Mouse (Mus musculus) kidney, adult 2 months (tissue): Measurements from ENCODE around the gene Hdac4. TPM values are rescaled to one million over a fixed set of nuclear protein-coding genes. Genes with fewer than 3 reads are reported as not detected.

Experiments
- DNase-seq: peaks from one replicate; pipeline ENCODE4 v3.0.0; 2021
- H3K27ac ChIP-seq: fragments of 200-500 bp; 2 replicates; pipeline ENCODE4 v1.5.1; 2012; ENCODE audit warnings: low read depth, low read length, control low read depth, inconsistent platforms; ENCODE audit not compliant: insufficient read depth
- H3K27me3 ChIP-seq: fragments of 200-500 bp; replicated peaks from 2 replicates; pipeline ENCODE4 v1.6.1; 2012; ENCODE audit warnings: mild to moderate bottlenecking, moderate library complexity, low read length, inconsistent platforms; ENCODE audit not compliant: control insufficient read depth, insufficient read depth
- H3K36me3 ChIP-seq: fragments of 200-500 bp; 2 replicates; pipeline ENCODE4 v1.6.1; 2012; ENCODE audit warnings: mild to moderate bottlenecking, moderate library complexity, low read length, inconsistent platforms; ENCODE audit not compliant: control insufficient read depth, insufficient read depth
- H3K4me1 ChIP-seq: fragments of 200-500 bp; 2 replicates; pipeline ENCODE4 v1.6.1; 2011; ENCODE audit warnings: low read length; ENCODE audit not compliant: control insufficient read depth, insufficient read depth
- H3K4me3 ChIP-seq: fragments of 200-500 bp; 2 replicates; pipeline ENCODE4 v1.5.1; 2011; ENCODE audit warnings: mild to moderate bottlenecking, low read depth, low read length, control low read depth; ENCODE audit not compliant: insufficient read depth
- CTCF ChIP-seq: fragments of 200-500 bp; conservative IDR thresholded peaks from 2 replicates; pipeline ENCODE4 v1.5.1; 2011; ENCODE audit warnings: low read depth, mild to moderate bottlenecking, control low read depth, low read length, moderate library complexity, mixed read lengths; ENCODE audit not compliant: insufficient read depth, insufficient read length
- POLR2A ChIP-seq: fragments of 200-500 bp; IDR thresholded peaks from one replicate; pipeline ENCODE4 v1.6.1; 2011; ENCODE audit warnings: low read depth, low read length, control low read depth
- WGBS: fragments of 180-500 bp; shearing (Covaris S2); methylation state at CpG from one replicate; pipeline ENCODE4 v1.1.7; 2018; 5-methylcytosine and 5-hydroxymethylcytosine counted together
- polyA plus RNA-seq: library from polyadenylated mRNA; depleted of rRNA; stranded (reverse); fragments of >200 nt; gene quantifications from 2 replicates; pipeline ENCODE4 v1.2.3, GENCODE M21; 2012

Hdac4 gene
- polyA plus RNA-seq, 1 experiment: 10.0 TPM

GRCm38 (mm10) chr1:92114091-92114490 lies 81.4 kb downstream of the Hdac4 start:
- Histone ChIP-seq H3K27ac (no peak overlapping the region), H3K27me3 (no peaks in the 10 kb centered on the region), H3K4me1 (peaks cover 16% of the 10 kb centered on the region), H3K36me3 (no peaks in the 10 kb centered on the region), H3K4me3 (no peak overlapping the region)
- 71% methylated on average over 3 of the region's 3 CpGs for WGBS
- DNase-seq: no peak
- no peak for TF ChIP-seq POLR2A
- no peak for TF ChIP-seq CTCF

- Histone ChIP-seq H3K36me3 (no peaks in the 10 kb centered on the region), H3K4me1 (peaks cover 16% of the 10 kb centered on the region), H3K4me3 (no peak overlapping the region), H3K27ac (no peak overlapping the region), H3K27me3 (no peaks in the 10 kb centered on the region)
- WGBS: 60% methylated on average over 6 of the region's 6 CpGs
- DNase-seq: peak; percentile 18
- TF ChIP-seq POLR2A (no peak), CTCF (no peak; the same call in 1 of the 2 replicates)
These were observed 82.1 kb downstream of the Hdac4 start for GRCm38 (mm10) chr1:92113243-92114009.

- peak; percentile 49 for DNase-seq
- Histone ChIP-seq H3K27ac (no peak overlapping the region), H3K36me3 (no peaks in the 10 kb centered on the region), H3K4me1 (peaks cover 15% of the 10 kb centered on the region), H3K27me3 (no peaks in the 10 kb centered on the region), H3K4me3 (no peak overlapping the region)
- TF ChIP-seq POLR2A (no peak), CTCF (no peak)
- WGBS: 70% methylated on average over 5 of the region's 5 CpGs
These were observed 82.9 kb downstream of the Hdac4 start for GRCm38 (mm10) chr1:92112591-92112990.

DNA sequence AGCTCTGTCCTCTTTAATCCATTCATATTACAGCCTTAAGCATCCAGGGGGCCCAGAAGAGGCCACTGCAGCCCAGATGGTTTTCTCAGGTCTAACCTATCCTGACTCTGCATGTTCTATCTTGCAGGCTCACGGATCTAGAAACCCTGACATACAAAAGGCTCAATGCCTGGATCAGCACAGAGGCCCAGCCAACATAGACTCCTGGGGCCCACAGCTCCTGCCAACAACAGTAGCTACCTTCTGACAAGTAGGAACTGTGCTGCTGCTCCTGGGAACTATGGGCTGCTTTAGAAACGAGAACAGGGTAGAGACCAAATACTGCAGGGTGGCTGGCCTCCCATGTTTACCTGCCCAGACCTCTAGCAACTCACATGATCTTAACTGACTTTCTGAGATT lies 83.9 kb downstream of the Hdac4 start:
- Histone ChIP-seq H3K36me3 (no peaks in the 10 kb centered on the region), H3K4me3 (no peak overlapping the region), H3K4me1 (peaks cover 13% of the 10 kb centered on the region), H3K27me3 (no peaks in the 10 kb centered on the region), H3K27ac (no peak overlapping the region)
- 71% methylated on average over 2 of the region's 2 CpGs for WGBS
- DNase-seq: no peak
- TF ChIP-seq CTCF (no peak), POLR2A (no peak)

- Histone ChIP-seq H3K4me3 (no peak overlapping the region), H3K27me3 (no peaks in the 10 kb centered on the region), H3K4me1 (peaks cover 13% of the 10 kb centered on the region), H3K36me3 (no peaks in the 10 kb centered on the region), H3K27ac (no peak overlapping the region)
- no peak for DNase-seq
- WGBS: 97% methylated on average over 1 of the region's 1 CpGs
- TF ChIP-seq CTCF (no peak), POLR2A (no peak)
These were observed 84.5 kb downstream of the Hdac4 start for GRCm38 (mm10) chr1:92111026-92111425.

DNA sequence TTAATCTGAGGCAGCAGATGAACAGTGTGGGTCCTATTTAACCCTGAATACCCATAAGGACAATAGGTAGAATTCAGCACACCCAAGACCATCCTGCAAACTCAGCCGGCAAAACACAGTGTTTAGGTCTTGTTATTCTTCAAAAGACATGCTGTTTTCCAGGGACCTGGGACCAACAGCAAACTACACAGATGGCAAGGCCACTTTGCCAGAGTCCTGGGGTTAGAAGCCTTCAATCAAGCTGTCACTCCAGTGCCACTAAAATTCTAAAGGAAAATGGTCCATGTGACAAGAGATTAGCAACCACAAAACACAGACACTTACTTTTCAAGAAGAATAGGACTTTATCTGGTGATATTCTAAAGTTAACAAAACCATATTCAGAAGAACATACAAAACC lies 86.3 kb downstream of the Hdac4 start:
- H3K4me3 ChIP-seq: no peak overlapping the region
- WGBS: 77% methylated on average over 1 of the region's 1 CpGs
- no peak for DNase-seq
- no peaks in the 10 kb centered on the region for H3K27me3 ChIP-seq
- no peak for TF ChIP-seq POLR2A
- no peak for TF ChIP-seq CTCF
- peaks cover 12% of the 10 kb centered on the region; the same call in 1 of the 2 replicates for H3K4me1 ChIP-seq
- H3K27ac ChIP-seq: no peak overlapping the region
- H3K36me3 ChIP-seq: no peaks in the 10 kb centered on the region

- 87% methylated on average over 2 of the region's 2 CpGs for WGBS
- TF ChIP-seq POLR2A (no peak), CTCF (no peak)
- H3K4me1 ChIP-seq: peaks cover 12% of the 10 kb centered on the region
- no peak overlapping the region for H3K4me3 ChIP-seq
- no peaks in the 10 kb centered on the region for H3K27me3 ChIP-seq
- H3K36me3 ChIP-seq: no peaks in the 10 kb centered on the region
- no peak overlapping the region for H3K27ac ChIP-seq
- no peak for DNase-seq
These were observed 86.9 kb downstream of the Hdac4 start for GRCm38 (mm10) chr1:92108556-92108955.

DNA sequence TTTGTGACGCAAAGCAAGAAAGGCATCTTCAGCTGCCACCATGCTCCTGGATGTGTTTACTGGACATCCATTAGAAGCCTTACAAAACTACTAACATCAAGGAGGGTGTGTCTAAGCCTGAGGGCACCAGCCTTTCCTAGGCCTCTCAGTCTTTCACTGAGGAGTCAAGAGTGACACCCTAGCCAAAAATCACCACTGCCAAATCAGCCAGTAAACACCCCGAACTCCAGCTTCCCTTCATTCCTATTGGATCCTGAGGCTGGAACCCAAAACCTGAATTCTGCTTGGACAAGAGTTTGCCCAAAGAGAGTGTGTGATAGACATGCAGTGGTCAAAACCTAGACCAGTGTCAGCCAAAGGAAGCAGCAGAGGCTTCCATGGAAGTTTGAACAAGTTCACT lies 87.5 kb downstream of the Hdac4 start:
- WGBS: 91% methylated on average over 2 of the region's 2 CpGs
- no peak for TF ChIP-seq CTCF
- no peak for TF ChIP-seq POLR2A

More for the DNA sequence above, 87.5 kb downstream of the Hdac4 start:
- no peak overlapping the region for H3K4me3 ChIP-seq
- no peak for DNase-seq
- H3K27me3 ChIP-seq: no peaks in the 10 kb centered on the region
- H3K27ac ChIP-seq: no peak overlapping the region
- no peaks in the 10 kb centered on the region for H3K36me3 ChIP-seq
- peaks cover 11% of the 10 kb centered on the region for H3K4me1 ChIP-seq
